Mouse (Mus musculus): ENCODE results near the gene Gpr25. TPM values are rescaled to one million over a fixed set of nuclear protein-coding genes. Genes with fewer than 3 reads are reported as not detected.

The Gpr25 gene
- not detected in 2 replicates for polyA plus RNA-seq (2015; fragmentation: Nextera tagmentation; extraction: Ambion mirVana)

DNA sequence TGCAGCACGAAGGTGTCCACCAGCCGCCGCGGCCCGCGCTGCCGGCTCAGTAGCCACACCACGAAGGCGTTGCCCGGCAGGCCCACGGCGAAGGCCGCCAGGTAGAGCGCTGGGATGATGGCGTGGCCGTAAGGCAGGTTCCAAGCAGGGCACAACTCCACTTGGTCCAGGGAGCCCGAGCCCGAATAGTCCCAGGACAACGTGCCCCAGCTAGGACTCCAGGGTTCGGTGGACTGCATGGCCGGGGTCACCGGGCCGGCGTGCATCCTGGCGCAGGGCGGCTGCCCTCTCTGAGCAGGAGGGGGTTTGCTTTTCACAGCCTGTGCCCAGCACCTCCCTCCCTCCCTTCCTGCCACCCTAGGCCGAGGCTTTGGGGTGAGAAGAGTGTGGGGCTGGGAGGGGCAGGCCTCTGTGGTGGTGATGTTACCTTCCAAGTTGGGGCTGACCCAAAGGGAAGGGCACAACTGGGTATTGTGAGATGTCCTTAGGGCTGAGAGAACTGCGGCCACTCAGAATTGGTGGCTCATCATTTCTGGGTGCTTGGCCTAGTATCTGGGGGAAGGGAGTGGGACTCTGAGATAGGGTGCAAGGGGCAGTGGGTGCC, at the start of gene Gpr25:
Gene Gpr25, minus strand, starts transcription at position 239 of the 604 bp plus-strand sequence.
- Histone ChIP-seq H3K4me1 (ENCODE audit: insufficient read depth, low read length) (peaks cover 12% of the 10 kb centered on the region), H3K27ac (ENCODE audit: low read length) (no peak within 1 kb of the TSS), H3K36me3 (ENCODE audit: insufficient read depth, low read length) (no peaks in the 10 kb centered on the region), H3K9me3 (ENCODE audit: low read length) (no peaks in the 10 kb centered on the region), H3K4me2 (replicated peaks; ENCODE audit: low read depth, low read length) (peak within 1 kb of the TSS; percentile 94), H3K9ac (replicated peaks; ENCODE audit: low read length) (peak within 1 kb of the TSS; percentile 59), H3K4me3 (ENCODE audit: low read length) (peak within 1 kb of the TSS; percentile 58), H3K27me3 (ENCODE audit: insufficient read depth, low read length) (peaks cover 65% of the 10 kb centered on the region)
- ATAC-seq (ENCODE audit: low FRiP score, low TSS enrichment) = peak; percentile 52; the same call in 1 of the 2 replicates
- WGBS = 8% methylated on average over 28 of the region's 28 CpGs

DNA sequence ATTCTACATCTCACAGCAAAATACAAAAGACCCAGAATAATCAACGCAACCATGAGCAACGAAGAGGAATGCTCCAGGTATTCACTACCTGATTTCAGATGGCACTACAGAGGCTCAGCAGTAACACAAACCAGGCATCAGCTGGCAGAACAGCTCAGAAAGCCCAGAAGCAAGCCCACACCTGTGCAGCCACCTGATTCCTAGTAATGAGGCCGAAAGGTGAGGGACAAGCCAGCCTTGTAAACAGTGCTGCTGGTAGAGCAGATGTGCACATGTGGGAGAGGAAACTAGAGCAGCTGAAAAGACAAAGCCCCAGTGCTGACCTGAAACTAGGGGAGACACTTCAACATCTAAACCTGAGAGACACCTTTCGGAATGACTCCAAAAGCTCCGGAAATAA, 48.5 kb upstream of the Gpr25 start:
- Histone ChIP-seq H3K9me3 (ENCODE audit: low read length) (no peaks in the 10 kb centered on the region), H3K9ac (replicated peaks; ENCODE audit: low read length) (no peak overlapping the region), H3K36me3 (ENCODE audit: insufficient read depth, low read length) (0 out of 2 replicates have a peak, but pooled peaks cover 4% of the 10 kb centered on the region), H3K27me3 (ENCODE audit: insufficient read depth, low read length) (no peaks in the 10 kb centered on the region), H3K27ac (ENCODE audit: low read length) (no peak overlapping the region), H3K4me2 (replicated peaks; ENCODE audit: low read depth, low read length) (no peak overlapping the region), H3K4me3 (ENCODE audit: low read length) (no peak overlapping the region), H3K4me1 (ENCODE audit: insufficient read depth, low read length) (peaks cover 4% of the 10 kb centered on the region; the same call in 1 of the 2 replicates)
- no peak for ATAC-seq (ENCODE audit: low FRiP score, low TSS enrichment)
- 89% methylated on average over 5 of the region's 5 CpGs for WGBS

DNA sequence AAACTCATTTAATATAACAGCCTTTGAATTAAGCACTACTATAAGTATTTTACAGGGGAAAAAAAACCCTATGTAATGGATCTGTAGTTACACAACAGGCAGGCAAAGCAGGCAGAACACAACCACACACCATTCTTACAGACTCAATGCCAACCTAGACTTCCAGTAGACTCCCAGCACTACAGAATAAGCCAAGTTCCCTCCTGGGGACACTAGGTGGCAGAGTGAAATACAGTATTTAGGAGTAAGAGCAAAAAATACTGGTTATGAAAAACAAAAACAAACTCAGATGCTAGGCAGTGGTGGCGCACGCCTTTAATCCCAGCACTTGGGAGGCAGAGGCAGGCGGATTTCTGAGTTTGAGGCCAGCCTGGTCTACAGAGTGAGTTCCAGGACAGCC, 45.8 kb upstream of the Gpr25 start:
- no peak for ATAC-seq (ENCODE audit: low FRiP score, low TSS enrichment)
- no peak overlapping the region for H3K27ac ChIP-seq (ENCODE audit: low read length)
- H3K9ac ChIP-seq (replicated peaks; ENCODE audit: low read length) = no peak overlapping the region
- 74% methylated on average over 3 of the region's 3 CpGs for WGBS
- no peaks in the 10 kb centered on the region for H3K9me3 ChIP-seq (ENCODE audit: low read length)
- H3K4me3 ChIP-seq (ENCODE audit: low read length) = no peak overlapping the region
- no peaks in the 10 kb centered on the region for H3K27me3 ChIP-seq (ENCODE audit: insufficient read depth, low read length)
- H3K4me2 ChIP-seq (replicated peaks; ENCODE audit: low read depth, low read length) = no peak overlapping the region
- no peaks in the 10 kb centered on the region for H3K36me3 ChIP-seq (ENCODE audit: insufficient read depth, low read length)
- no peaks in the 10 kb centered on the region; the same call in 1 of the 2 replicates for H3K4me1 ChIP-seq (ENCODE audit: insufficient read depth, low read length)

DNA sequence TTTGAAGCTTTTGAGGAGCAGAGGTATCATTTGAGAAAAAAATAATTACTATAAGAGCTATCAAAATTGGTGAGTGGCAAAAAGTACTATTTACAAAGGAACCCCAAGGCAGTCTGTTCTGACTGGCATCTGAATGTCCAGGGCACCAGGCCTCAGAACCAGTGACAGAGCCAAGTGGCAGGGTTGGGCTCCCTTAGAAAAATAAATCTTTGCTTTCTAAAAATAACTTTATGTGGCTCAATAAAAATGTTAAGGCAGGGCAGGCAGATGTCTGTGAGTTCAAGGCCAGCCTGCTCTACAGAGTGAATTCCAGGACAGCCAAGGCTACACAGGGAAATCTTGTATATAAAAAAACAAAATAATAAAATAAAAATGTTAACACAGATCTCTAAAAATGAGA, 33.3 kb upstream of the Gpr25 start:
- no peaks in the 10 kb centered on the region for H3K27me3 ChIP-seq (ENCODE audit: insufficient read depth, low read length)
- no peak overlapping the region for H3K4me3 ChIP-seq (ENCODE audit: low read length)
- H3K9ac ChIP-seq (replicated peaks; ENCODE audit: low read length) = no peak overlapping the region
- H3K4me2 ChIP-seq (replicated peaks; ENCODE audit: low read depth, low read length) = no peak overlapping the region
- no peaks in the 10 kb centered on the region for H3K36me3 ChIP-seq (ENCODE audit: insufficient read depth, low read length)
- no peak overlapping the region for H3K27ac ChIP-seq (ENCODE audit: low read length)
- no peaks in the 10 kb centered on the region for H3K9me3 ChIP-seq (ENCODE audit: low read length)
- H3K4me1 ChIP-seq (ENCODE audit: insufficient read depth, low read length) = no peaks in the 10 kb centered on the region
- no peak for ATAC-seq (ENCODE audit: low FRiP score, low TSS enrichment)

DNA sequence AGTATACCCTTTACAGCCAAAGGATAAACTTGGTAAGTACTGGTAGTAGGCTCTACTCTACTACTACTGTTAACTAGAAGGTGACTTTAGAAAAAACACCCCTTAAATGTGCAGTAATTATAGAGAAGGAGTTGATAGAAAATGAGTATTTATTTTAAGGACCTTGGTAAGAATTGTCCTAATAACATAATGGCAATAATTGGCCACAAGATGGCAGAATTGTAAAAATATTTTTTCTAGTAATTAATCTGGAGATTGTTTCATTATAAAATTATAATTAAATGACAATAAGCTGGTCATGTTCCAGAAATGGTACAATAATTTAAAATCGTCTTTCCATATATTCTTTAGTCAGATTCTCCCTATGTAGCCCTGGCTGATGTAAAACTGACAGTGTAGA, 29.1 kb upstream of the Gpr25 start:
- Histone ChIP-seq H3K9ac (replicated peaks; ENCODE audit: low read length) (no peak overlapping the region), H3K27ac (ENCODE audit: low read length) (no peak overlapping the region), H3K27me3 (ENCODE audit: insufficient read depth, low read length) (no peaks in the 10 kb centered on the region), H3K4me3 (ENCODE audit: low read length) (no peak overlapping the region), H3K4me2 (replicated peaks; ENCODE audit: low read depth, low read length) (no peak overlapping the region), H3K36me3 (ENCODE audit: insufficient read depth, low read length) (peaks cover 6% of the 10 kb centered on the region; the same call in 1 of the 2 replicates), H3K9me3 (ENCODE audit: low read length) (no peaks in the 10 kb centered on the region), H3K4me1 (ENCODE audit: insufficient read depth, low read length) (no peaks in the 10 kb centered on the region)
- no peak for ATAC-seq (ENCODE audit: low FRiP score, low TSS enrichment)
- WGBS = 86% methylated on average over 1 of the region's 1 CpGs

DNA sequence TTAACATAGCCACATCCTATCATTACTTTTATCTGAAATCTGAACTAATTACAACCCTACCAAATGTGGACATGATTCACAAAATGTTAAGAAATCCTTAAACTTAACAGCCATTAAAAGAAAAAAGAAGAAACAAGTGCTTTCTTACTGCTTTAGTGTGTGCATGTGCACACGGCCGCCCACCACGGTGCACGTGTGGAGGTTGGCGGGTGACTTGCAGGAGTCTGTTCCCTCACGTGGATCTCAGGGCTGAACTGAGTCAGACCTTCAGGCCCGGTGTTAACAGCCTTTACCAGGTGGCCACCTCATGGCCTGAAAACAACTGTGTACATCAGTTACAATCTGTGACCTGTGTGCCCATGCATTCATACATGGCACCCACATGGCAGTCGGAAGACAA, 16.7 kb upstream of the Gpr25 start:
- Histone ChIP-seq H3K4me1 (ENCODE audit: insufficient read depth, low read length) (no peaks in the 10 kb centered on the region), H3K4me3 (ENCODE audit: low read length) (no peak overlapping the region), H3K4me2 (replicated peaks; ENCODE audit: low read depth, low read length) (no peak overlapping the region), H3K36me3 (ENCODE audit: insufficient read depth, low read length) (peaks cover 75% of the 10 kb centered on the region), H3K9me3 (ENCODE audit: low read length) (no peaks in the 10 kb centered on the region), H3K9ac (replicated peaks; ENCODE audit: low read length) (no peak overlapping the region), H3K27me3 (ENCODE audit: insufficient read depth, low read length) (no peaks in the 10 kb centered on the region), H3K27ac (ENCODE audit: low read length) (no peak overlapping the region)
- 90% methylated on average over 8 of the region's 8 CpGs for WGBS
- ATAC-seq (ENCODE audit: low FRiP score, low TSS enrichment) = no peak

DNA sequence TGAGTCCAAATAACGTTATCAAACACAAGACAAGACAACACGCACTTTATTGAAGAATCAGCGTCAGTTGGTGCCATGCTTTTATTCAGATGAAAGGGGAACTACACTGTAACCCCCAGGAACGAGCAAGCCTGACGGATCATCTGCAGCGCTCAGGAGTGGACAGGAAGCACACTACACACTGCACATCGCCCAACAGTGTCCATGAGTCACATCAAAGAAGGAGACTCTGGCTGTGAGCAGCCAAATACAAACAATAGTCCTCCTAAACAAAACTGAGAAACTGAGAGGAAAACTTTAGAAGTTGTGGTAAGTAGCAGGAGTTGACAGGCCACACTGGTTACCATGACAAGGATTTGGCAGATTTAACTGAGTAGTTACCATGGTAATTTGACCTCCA, 7.6 kb upstream of the Gpr25 start:
- no peak for ATAC-seq (ENCODE audit: low FRiP score, low TSS enrichment)
- Histone ChIP-seq H3K36me3 (ENCODE audit: insufficient read depth, low read length) (peaks cover 28% of the 10 kb centered on the region), H3K4me3 (ENCODE audit: low read length) (no peak overlapping the region), H3K27ac (ENCODE audit: low read length) (no peak overlapping the region), H3K4me2 (replicated peaks; ENCODE audit: low read depth, low read length) (no peak overlapping the region), H3K9me3 (ENCODE audit: low read length) (no peaks in the 10 kb centered on the region), H3K27me3 (ENCODE audit: insufficient read depth, low read length) (no peaks in the 10 kb centered on the region), H3K9ac (replicated peaks; ENCODE audit: low read length) (no peak overlapping the region), H3K4me1 (ENCODE audit: insufficient read depth, low read length) (no peaks in the 10 kb centered on the region)
- WGBS = 86% methylated on average over 7 of the region's 7 CpGs

DNA sequence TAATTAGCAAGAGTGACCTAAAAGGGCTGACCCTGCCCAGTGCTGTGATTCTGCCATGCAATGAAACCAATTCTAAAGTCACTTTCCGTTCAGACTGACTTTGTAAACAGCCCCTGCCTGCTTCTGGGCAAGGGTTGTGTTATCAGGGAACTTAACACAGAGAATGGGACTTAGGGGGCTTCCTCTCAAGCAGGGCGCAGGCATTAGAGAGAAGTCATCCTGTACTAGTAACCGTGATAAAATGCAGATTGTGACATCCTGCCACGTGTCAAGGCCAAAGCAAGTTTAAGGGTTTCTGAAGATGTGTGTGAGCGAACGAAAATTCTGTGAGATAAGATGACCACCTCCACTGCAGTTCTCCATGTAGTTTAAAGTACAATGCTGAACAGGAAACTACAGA, 5.5 kb upstream of the Gpr25 start:
- Histone ChIP-seq H3K27me3 (ENCODE audit: insufficient read depth, low read length) (peaks cover 18% of the 10 kb centered on the region), H3K4me3 (ENCODE audit: low read length) (no peak overlapping the region), H3K4me2 (replicated peaks; ENCODE audit: low read depth, low read length) (no peak overlapping the region), H3K36me3 (ENCODE audit: insufficient read depth, low read length) (peaks cover 12% of the 10 kb centered on the region; the same call in 1 of the 2 replicates), H3K9ac (replicated peaks; ENCODE audit: low read length) (no peak overlapping the region), H3K4me1 (ENCODE audit: insufficient read depth, low read length) (no peaks in the 10 kb centered on the region), H3K27ac (ENCODE audit: low read length) (no peak overlapping the region), H3K9me3 (ENCODE audit: low read length) (no peaks in the 10 kb centered on the region)
- no peak for ATAC-seq (ENCODE audit: low FRiP score, low TSS enrichment)
- WGBS = 45% methylated on average over 6 of the region's 6 CpGs

DNA sequence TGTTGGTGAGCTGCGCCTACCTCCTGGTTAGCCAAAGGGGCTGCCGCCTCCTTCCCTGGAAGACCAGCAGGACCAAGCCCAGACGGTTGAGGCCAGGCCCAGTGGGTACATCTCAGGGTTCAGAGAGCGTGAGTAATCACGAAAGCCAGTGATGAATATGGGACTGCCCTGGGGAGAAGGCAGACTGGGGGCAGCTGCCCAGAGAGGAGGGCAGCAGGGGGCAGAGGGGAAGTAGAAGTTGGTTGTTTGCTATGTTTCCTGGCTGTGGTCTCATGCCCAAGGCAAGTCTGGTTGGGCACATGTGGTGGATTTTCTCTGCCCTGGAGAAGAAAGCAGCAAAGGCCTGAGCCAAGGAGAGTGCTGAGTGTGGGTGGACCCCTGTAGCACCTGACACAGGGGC, 2.7 kb upstream of the Gpr25 start:
- Histone ChIP-seq H3K4me3 (ENCODE audit: low read length) (no peak overlapping the region), H3K9ac (replicated peaks; ENCODE audit: low read length) (no peak overlapping the region), H3K27me3 (ENCODE audit: insufficient read depth, low read length) (peaks cover 46% of the 10 kb centered on the region), H3K36me3 (ENCODE audit: insufficient read depth, low read length) (peaks cover 4% of the 10 kb centered on the region; the same call in 1 of the 2 replicates), H3K27ac (ENCODE audit: low read length) (no peak overlapping the region), H3K4me2 (replicated peaks; ENCODE audit: low read depth, low read length) (no peak overlapping the region), H3K9me3 (ENCODE audit: low read length) (no peaks in the 10 kb centered on the region), H3K4me1 (ENCODE audit: insufficient read depth, low read length) (peaks cover 12% of the 10 kb centered on the region)
- ATAC-seq (ENCODE audit: low FRiP score, low TSS enrichment) = no peak
- 86% methylated on average over 5 of the region's 5 CpGs for WGBS

DNA sequence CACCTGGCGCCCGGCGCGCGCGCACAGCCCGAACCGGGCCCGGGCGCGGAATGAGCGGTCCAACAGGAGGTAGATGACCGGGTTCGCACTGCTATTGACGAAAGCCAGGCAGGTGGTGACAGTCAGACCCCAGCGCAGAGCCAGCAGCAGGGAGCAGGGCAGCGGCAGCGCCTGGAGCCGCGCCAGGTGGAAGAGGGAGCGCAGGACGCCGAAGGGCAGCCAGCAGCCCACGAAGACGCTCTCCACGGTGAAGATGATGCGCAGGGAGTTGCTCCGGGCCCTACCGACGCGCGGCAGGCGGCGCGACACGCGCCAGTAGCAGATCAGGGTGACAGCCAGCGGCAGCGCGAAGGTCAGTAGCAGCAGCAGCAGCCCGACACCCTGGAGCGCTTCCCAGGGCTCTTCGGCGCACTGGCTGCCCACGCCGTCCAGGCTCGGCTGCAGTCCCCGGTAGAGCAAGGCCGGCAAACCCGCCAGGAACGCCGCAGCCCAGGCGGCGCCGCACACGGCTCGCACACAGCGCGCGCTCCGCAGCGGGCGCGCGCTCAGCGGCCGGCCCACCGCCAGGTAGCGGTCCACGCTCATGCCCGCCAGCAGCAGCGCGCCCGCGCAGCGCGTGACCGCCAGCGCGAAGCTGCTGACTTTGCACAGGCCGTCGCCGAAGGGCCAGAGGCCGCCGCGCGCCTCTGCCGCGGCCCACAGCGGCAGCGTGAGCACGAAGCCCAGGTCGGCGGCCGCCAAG, 609 bp downstream of the Gpr25 start:
- Histone ChIP-seq H3K36me3 (ENCODE audit: insufficient read depth, low read length) (no peaks in the 10 kb centered on the region), H3K9ac (replicated peaks; ENCODE audit: low read length) (peak overlapping the region; percentile 59), H3K27ac (ENCODE audit: low read length) (no peak overlapping the region), H3K4me1 (ENCODE audit: insufficient read depth, low read length) (peaks cover 12% of the 10 kb centered on the region), H3K4me2 (replicated peaks; ENCODE audit: low read depth, low read length) (peak overlapping the region; percentile 94), H3K4me3 (ENCODE audit: low read length) (peak overlapping the region; percentile 58), H3K9me3 (ENCODE audit: low read length) (no peaks in the 10 kb centered on the region), H3K27me3 (ENCODE audit: insufficient read depth, low read length) (peaks cover 68% of the 10 kb centered on the region)
- peak; percentile 81 for ATAC-seq (ENCODE audit: low FRiP score, low TSS enrichment)
- WGBS = under 1% methylated on average over 89 of the region's 95 CpGs

Data from kidney, embryonic 16.5 days (tissue).